Mouse (Mus musculus): ENCODE data around the gene Arid5b. TPM values are rescaled to one million over a fixed set of nuclear protein-coding genes. Genes with fewer than 3 reads are reported as not detected.

Arid5b gene
- polyA plus RNA-seq, 1 experiment from 2014 or later, result 22.7 TPM

DNA sequence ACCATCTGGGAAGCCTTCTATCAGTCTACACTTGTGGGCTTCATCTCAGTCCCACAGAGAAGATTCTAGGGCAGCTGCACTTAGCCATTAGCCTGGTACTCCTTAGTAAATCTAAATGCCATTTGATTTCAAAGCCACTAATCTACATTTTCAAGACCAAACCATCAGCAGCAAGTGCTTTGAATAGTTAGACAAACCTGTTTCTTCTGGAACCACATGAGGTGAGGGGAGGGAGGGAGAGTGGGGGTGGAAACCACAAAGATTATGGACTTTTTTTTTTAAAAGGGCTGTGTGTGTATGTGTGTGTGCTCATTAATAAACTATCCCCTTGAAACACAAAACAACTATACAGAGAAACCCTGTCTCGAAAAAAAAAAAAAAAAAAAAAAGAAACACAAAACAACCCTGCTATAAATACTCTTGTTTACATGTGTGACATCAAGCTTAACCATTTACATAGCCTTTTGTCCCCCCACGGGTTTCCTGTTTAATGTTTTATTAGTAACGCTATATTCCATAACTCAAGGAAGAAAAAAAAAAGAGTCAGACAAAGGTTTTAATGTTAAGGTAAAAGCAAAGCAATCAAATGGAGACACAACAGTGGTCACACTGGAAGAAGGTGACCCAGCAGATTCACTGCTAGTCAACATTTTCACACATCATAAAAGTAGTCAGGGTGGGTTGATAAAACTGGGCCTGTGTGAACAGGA lies 38.3 kb downstream of the Arid5b start:
- H3K4me1 ChIP-seq (replicated peaks), result peaks cover 14% of the 10 kb centered on the region; the same call in 1 of the 2 replicates
- H3K27me3 ChIP-seq, result no peaks in the 10 kb centered on the region
- WGBS, result 79% methylated on average over 3 of the region's 3 CpGs
- H3K36me3 ChIP-seq, result peaks cover 16% of the 10 kb centered on the region
- no peak overlapping the region for H3K27ac ChIP-seq
- no peak overlapping the region for H3K4me2 ChIP-seq
- no peak for ATAC-seq (ENCODE audit: low FRiP score)
- H3K9ac ChIP-seq, result no peak overlapping the region
- no peak overlapping the region for H3K4me3 ChIP-seq
- no peaks in the 10 kb centered on the region for H3K9me3 ChIP-seq

DNA sequence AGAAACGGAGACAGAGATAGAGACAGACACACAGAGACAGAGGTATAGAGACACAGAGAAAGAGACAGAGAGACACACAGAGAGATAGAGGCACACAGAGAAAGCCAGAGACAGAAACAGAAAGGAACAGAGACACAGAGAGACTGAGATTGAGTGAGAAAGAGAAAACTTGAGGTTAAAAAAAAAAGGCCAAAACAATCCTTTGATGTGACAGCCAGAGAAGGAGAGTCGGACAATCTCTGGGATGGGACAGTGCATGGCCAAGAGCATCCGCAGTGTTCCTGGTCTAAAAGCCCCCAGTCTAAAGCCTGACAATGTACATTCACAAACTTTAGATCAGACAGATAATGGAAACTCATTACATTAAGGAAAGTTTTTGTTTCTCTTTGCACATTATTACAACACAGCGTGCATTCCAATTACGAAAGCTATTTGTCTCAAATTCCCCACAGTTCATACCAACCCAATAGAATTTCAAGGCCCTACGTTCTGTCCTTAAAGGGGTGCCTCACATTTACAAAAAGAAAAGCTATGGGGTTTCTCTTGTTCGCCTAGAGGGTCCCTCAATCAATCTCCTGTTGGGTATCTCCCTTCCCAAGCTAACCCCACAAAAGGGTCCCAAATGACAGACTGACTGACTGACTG lies 39.0 kb downstream of the Arid5b start:
- no peak for ATAC-seq (ENCODE audit: low FRiP score)
- no peak overlapping the region for H3K4me3 ChIP-seq
- WGBS, result 70% methylated on average over 7 of the region's 7 CpGs

DNA sequence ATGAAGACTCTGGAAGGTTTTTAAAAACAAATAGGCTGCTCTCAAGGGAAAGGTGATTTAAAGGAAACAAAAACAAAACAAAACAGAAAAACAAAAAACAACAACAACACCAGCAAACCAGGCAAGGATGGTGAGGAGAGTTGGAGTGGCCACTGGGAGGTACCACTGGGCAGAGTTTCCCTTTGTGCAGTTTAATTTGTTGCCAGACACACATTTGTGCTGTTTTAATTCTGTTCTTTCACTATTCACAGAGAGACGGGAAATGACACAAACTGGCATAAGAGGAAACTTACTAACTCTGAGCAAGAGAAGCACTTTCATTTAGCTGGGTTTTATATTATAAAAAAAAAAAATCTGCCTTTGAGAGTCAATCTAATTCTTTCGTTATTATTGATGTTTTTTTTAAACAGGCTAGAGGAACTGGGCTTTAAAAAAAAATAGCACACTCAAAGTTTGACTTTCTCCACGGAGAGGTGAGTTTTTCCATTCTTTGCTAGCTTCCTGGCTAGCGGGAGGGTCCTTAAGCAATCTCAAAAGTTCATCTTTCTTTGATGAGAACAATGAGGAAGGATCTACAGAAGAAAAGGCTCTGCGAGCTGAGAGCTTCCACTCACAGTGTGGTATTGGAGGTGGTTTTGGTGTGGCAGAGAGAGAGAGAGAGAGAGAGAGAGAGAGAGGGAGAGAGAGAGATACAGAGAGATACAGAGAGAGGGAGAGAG lies 39.7 kb downstream of the Arid5b start:
- Histone ChIP-seq H3K9me3 (no peaks in the 10 kb centered on the region), H3K27me3 (no peaks in the 10 kb centered on the region), H3K36me3 (peaks cover 23% of the 10 kb centered on the region), H3K4me2 (no peak overlapping the region), H3K27ac (no peak overlapping the region), H3K4me3 (no peak overlapping the region), H3K4me1 (replicated peaks) (peaks cover 14% of the 10 kb centered on the region; the same call in 1 of the 2 replicates), H3K9ac (no peak overlapping the region)
- WGBS, result 49% methylated on average over 5 of the region's 5 CpGs
- ATAC-seq (ENCODE audit: low FRiP score), result no peak

More for the DNA sequence above, 39.0 kb downstream of the Arid5b start:
- Histone ChIP-seq H3K4me1 (replicated peaks) (peaks cover 14% of the 10 kb centered on the region; the same call in 1 of the 2 replicates), H3K4me2 (no peak overlapping the region), H3K27ac (no peak overlapping the region), H3K36me3 (peaks cover 16% of the 10 kb centered on the region), H3K9ac (no peak overlapping the region), H3K9me3 (no peaks in the 10 kb centered on the region), H3K27me3 (no peaks in the 10 kb centered on the region)

DNA sequence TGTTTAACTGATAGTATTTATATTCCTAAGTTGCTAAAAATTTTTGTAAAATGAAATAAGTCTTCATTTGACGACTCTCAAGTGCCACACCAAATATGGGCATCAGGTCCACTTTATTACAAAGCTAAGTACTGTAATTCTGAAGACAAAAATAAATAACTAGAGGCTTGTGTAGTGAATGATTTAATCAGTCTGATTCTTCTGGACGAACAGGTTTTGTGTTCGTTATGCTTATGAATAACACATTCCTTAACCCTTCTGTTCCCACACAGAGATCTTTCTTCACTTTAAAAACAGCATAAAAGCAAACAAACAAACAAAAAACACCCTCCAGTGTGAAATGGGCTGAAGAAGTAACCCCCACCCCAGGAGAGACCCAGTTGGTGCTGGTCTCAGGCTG lies 40.4 kb downstream of the Arid5b start:
- Histone ChIP-seq H3K9me3 (no peaks in the 10 kb centered on the region), H3K36me3 (peaks cover 29% of the 10 kb centered on the region), H3K9ac (no peak overlapping the region), H3K4me3 (no peak overlapping the region), H3K27me3 (no peaks in the 10 kb centered on the region), H3K4me2 (no peak overlapping the region), H3K4me1 (replicated peaks) (peaks cover 14% of the 10 kb centered on the region; the same call in 1 of the 2 replicates), H3K27ac (no peak overlapping the region)
- ATAC-seq (ENCODE audit: low FRiP score), result no peak
- 49% methylated on average over 3 of the region's 3 CpGs for WGBS

DNA sequence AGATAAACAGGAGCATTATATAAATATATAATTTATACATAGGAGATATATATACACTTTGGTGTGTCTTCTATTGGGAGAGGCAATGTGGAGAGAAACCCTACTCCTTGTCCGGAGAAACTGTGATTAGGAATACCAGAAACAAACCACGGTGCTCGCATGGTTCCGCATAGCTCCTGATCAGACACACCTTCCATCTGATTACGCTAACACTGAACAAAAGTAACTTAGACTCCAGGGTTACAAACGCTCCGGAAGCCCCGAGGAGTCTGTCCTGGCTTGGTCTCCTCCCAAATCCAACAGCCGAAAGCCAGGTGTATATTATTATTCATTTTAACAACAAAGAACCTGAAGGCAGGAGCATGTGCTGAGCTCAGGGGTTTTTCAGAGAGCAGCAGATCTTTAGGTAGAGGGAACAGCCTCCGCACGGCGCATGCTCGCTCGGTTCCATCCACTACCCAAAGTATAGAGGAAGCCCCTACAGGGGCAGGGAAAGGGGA lies 41.5 kb downstream of the Arid5b start:
- peaks cover 14% of the 10 kb centered on the region; the same call in 1 of the 2 replicates for H3K4me1 ChIP-seq (replicated peaks)
- no peak overlapping the region for H3K9ac ChIP-seq
- no peak overlapping the region for H3K4me2 ChIP-seq
- H3K36me3 ChIP-seq, result peaks cover 21% of the 10 kb centered on the region
- no peak overlapping the region for H3K4me3 ChIP-seq
- no peak overlapping the region for H3K27ac ChIP-seq
- no peaks in the 10 kb centered on the region for H3K27me3 ChIP-seq
- no peak for ATAC-seq (ENCODE audit: low FRiP score)
- 87% methylated on average over 14 of the region's 14 CpGs for WGBS
- no peaks in the 10 kb centered on the region for H3K9me3 ChIP-seq

DNA sequence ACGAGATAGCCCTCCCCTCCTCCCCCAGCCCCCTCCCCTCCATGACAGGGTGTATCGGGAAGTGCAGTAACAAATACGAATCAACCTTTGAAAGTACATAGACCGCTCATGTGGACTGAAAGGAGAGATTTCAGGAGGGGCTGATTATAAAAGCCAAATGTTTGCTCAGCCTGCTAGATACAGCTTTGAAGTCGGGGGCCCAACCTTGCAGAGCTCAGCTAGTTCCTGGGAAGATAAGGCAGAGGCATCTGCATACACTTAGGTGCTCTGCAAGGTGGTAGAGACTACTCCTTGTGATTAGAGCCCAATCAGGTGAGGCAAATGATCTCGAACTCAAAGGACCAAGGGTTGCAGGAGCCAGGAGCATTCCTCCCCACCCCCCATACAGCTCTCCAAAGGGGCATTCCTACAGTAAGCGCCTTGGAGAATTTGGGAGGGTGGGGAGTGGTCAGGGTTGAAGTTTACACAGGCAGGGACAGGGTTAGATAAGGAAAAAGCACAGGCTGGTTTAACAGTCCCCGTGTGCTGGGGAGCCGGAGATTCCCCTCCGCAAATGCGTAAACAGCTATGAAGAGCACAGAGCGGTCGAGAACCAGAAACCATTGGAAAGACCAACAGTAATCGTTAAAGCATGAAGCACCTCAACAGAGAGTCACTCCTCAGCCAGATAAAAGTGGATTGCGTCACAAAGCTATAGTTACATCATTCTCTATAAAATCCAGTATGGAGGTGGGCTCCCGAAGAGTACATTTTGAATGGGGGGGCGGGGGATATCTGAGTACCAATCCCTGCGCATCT lies 47.0 kb downstream of the Arid5b start:
- peak; percentile 36; the same call in 1 of the 2 replicates for ATAC-seq (ENCODE audit: low FRiP score)
- 72% methylated on average over 18 of the region's 18 CpGs for whole genome bisulfite sequencing
- peaks cover 16% of the 10 kb centered on the region; the same call in 1 of the 2 replicates for H3K36me3 ChIP-seq

DNA sequence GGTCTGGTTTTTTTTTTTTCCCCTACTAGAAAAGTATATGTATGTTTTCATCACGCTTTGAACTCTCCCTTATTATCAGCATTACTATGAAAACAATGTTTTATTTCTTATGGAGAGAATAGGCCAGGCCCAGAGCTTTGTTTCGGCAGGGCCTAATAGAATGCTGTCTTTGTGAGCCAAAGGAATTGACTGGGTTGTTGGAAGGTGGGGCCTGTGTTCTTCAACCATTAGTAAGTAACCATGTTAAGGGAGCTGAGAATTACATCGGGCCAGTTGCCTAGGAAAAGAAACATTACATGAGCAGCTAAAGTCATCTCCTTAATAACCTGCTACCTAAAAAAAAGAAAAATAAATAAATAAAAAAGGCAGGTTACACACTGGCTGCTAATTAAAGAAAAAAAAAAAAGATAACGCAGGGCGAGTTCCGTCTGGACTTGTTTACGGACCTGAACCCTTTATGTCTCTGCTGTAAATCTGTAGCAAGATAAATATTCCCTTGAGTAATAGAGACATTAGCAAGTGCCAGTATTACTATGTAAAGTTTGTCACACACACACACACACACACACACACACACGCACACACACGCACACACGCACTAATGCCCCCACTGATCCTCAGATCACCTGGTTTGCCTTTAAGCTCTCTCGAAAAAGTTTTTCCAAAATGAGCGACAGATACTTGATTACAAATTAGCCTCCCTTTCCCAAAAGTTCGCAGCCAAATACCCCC lies 47.7 kb downstream of the Arid5b start:
- peaks cover 16% of the 10 kb centered on the region; the same call in 1 of the 2 replicates for H3K36me3 ChIP-seq
- H3K27me3 ChIP-seq, result no peaks in the 10 kb centered on the region
- no peaks in the 10 kb centered on the region for H3K4me1 ChIP-seq (replicated peaks)
- no peak overlapping the region for H3K27ac ChIP-seq
- H3K9me3 ChIP-seq, result no peaks in the 10 kb centered on the region
- no peak overlapping the region for H3K4me3 ChIP-seq
- no peak for ATAC-seq (ENCODE audit: low FRiP score)
- no peak overlapping the region for H3K4me2 ChIP-seq
- 72% methylated on average over 13 of the region's 13 CpGs for WGBS
- H3K9ac ChIP-seq, result no peak overlapping the region

More for the DNA sequence above, 47.0 kb downstream of the Arid5b start:
- Histone ChIP-seq H3K9me3 (no peaks in the 10 kb centered on the region), H3K27ac (no peak overlapping the region), H3K27me3 (no peaks in the 10 kb centered on the region), H3K4me1 (replicated peaks) (no peaks in the 10 kb centered on the region), H3K4me2 (no peak overlapping the region), H3K9ac (no peak overlapping the region), H3K4me3 (no peak overlapping the region)

DNA sequence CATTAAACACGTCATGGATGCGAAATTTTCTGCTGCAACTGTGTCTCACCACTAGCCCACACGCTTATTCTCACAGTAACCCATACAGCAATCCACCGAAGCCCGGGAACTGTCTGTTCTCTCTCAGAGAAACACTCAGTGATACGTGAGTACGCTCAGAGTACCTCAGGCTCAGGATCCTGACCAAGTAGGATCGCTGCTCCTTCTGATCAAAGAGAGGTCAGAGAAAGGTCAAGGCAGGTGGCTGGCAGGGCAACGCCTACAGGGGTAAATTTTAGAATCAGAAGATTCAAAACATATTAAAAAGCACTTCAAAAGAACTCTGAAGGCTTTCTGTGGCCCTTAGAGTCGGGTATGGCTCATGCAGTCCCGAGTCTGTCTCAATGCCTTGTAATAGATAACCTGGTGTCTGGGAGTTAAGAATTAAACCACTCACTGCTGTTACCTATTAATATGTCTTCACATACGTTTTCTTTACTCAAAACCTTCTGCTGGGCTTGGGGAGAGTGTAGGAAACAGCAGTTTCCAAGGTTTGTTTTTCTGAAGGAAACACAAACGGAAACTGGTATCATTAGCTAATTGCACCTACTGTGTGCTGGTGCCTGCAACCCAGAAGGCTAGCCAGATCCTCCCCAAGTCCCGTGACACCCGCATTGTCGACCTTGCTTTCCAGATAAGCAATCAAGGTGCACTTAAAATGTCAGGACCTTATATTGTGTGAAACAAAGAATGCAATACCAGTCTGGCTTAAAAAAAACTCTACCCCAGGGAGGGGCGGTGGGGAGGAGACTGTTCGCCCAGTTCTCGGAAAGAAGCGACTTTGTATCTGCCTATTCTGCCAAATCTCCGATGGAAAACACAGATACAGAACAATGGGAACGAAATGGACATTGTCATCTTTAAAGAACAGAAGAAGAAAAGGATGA lies 48.6 kb downstream of the Arid5b start:
- H3K4me1 ChIP-seq (replicated peaks), result no peaks in the 10 kb centered on the region
- H3K4me3 ChIP-seq, result no peak overlapping the region
- no peak for ATAC-seq (ENCODE audit: low FRiP score)
- no peak overlapping the region for H3K9ac ChIP-seq
- peaks cover 16% of the 10 kb centered on the region; the same call in 1 of the 2 replicates for H3K36me3 ChIP-seq
- no peak overlapping the region for H3K4me2 ChIP-seq
- H3K9me3 ChIP-seq, result no peaks in the 10 kb centered on the region
- H3K27ac ChIP-seq, result no peak overlapping the region
- no peaks in the 10 kb centered on the region for H3K27me3 ChIP-seq
- 74% methylated on average over 22 of the region's 22 CpGs for WGBS

DNA sequence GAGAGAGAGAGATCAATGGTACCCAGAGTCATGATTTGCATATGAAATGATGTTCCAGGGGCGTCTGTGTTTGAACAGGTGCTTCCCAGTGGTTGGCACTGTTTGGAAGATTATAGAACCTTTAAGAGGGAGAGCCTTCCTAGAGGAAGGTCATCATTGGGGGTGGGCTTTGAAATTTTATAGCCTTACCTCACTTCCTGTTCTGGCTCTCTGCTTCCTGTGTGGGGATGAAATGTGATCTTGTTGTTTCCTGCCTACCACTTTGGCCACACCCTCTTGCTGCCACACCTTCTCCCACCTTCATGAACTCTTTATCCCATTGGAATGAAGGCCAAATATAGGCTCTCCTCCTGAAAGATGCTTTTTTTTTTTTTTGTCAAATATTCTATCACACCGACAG lies 55.9 kb downstream of the Arid5b start:
- Histone ChIP-seq H3K9me3 (no peaks in the 10 kb centered on the region), H3K27ac (no peak overlapping the region), H3K4me3 (no peak overlapping the region), H3K36me3 (peaks cover 3% of the 10 kb centered on the region; the same call in 1 of the 2 replicates), H3K27me3 (no peaks in the 10 kb centered on the region), H3K4me2 (no peak overlapping the region), H3K4me1 (replicated peaks) (no peaks in the 10 kb centered on the region), H3K9ac (no peak overlapping the region)
- no peak for ATAC-seq (ENCODE audit: low FRiP score)
- WGBS, result 85% methylated on average over 2 of the region's 2 CpGs

DNA sequence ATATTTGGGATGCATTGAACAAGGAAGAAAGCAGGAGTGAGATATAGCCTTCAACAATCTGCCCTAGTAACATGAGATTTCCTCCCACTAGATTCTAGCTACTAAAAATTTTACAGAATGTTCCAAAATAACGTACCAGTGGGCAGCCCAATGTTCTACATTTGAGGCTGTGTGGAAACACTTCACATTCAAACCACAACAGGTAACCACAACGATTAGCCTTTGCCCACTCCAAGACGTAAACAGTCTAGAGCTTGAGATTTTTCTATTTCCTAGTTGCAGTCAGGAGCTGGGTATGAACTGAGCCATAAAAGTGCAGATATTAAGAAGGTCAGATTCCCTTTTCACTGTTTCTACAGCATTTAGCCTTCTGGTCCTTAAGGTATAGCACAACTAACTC lies 56.5 kb downstream of the Arid5b start:
- ATAC-seq (ENCODE audit: low FRiP score), result no peak

More for the DNA sequence above, 56.5 kb downstream of the Arid5b start:
- H3K27ac ChIP-seq, result no peak overlapping the region
- H3K4me1 ChIP-seq (replicated peaks), result no peaks in the 10 kb centered on the region
- no peaks in the 10 kb centered on the region for H3K27me3 ChIP-seq
- WGBS, result 95% methylated on average over 3 of the region's 3 CpGs
- H3K9ac ChIP-seq, result no peak overlapping the region
- H3K4me2 ChIP-seq, result no peak overlapping the region
- H3K4me3 ChIP-seq, result no peak overlapping the region
- peaks cover 3% of the 10 kb centered on the region for H3K9me3 ChIP-seq
- peaks cover 8% of the 10 kb centered on the region for H3K36me3 ChIP-seq
